Mouse (Mus musculus): ENCODE measurements around the gene Wdr25. TPM values are rescaled to one million over a fixed set of nuclear protein-coding genes. Genes with fewer than 3 reads are reported as not detected.

Gene Wdr25
- total RNA-seq, 2 experiments from 2014 or later = 0.84 to 11.4 TPM

- ATAC-seq (replicated peaks; ENCODE audit: low FRiP score, poor library complexity, severe bottlenecking) = peak; percentile 100
Measured at GRCm38 (mm10) chr12:108893715-108894431, 442 bp downstream of the Wdr25 start, which contains the start of gene Wars. TSS of gene Wars (minus strand) at chr12:108894174.

- no peak for ATAC-seq (replicated peaks; ENCODE audit: low FRiP score, poor library complexity, severe bottlenecking)
Measured at GRCm38 (mm10) chr12:108894432-108894816, 993 bp downstream of the Wdr25 start.

DNA sequence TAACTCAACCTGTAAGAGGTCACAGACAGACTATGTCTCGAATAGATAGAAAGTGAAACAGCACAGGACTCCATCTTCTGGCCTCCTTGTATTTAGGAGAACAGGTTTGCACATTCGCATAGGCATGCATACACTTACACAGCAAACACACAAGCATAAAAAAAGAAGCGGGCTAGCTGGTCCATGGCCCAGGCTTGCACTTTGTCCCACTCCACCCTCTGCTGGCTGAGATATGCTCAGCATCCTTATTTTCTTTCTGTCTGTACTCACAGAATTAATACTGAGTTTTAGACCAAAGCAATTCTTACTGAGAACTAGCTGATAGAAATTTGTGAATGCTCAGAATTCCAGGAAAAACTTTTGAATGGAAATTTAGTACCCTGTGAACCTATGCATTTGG, 2.6 kb downstream of the Wdr25 start:
- ATAC-seq (replicated peaks; ENCODE audit: low FRiP score, poor library complexity, severe bottlenecking) = no peak

DNA sequence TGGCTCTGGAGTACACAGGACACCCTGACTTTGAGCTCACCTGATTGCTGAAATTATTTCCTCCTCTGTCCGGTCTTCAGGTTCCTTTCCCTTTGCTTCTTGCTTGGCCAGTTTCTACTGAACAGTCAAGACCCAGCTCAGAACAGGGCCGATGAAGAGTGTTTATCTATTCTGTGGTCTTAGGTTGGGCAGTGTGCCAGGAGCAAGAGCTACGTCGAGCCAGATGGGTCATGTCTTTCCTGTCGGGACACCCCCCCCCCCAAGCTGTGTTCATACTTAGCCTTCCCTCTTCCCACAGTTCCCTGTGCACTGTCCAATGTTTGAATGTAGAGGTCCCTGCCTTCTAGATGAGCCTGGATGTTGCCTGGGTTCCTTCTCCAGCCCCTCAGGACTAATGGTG, 7.9 kb downstream of the Wdr25 start:
- ATAC-seq (replicated peaks; ENCODE audit: low FRiP score, poor library complexity, severe bottlenecking) = no peak

DNA sequence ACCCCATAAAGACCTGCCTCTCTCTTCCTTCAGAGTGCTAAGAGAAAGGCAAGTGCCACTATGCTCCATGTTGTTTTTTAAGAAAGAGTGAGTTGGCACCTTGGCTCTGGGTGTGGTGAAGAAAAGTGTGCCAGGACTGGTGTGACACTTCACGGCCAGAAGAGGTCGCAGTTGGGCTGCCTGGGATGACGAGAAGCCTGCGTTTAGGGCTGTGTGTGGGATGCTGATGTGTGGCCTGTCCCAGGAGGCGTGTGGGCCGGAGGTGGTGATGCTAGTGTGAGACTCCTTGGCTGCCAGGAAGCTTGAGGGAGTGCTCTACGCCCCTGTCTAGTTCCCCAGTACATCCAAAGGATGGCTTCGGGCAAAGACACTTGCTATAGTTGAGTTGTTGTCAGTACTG, 9.5 kb downstream of the Wdr25 start:
- ATAC-seq (replicated peaks; ENCODE audit: low FRiP score, poor library complexity, severe bottlenecking) = peak; percentile 65

DNA sequence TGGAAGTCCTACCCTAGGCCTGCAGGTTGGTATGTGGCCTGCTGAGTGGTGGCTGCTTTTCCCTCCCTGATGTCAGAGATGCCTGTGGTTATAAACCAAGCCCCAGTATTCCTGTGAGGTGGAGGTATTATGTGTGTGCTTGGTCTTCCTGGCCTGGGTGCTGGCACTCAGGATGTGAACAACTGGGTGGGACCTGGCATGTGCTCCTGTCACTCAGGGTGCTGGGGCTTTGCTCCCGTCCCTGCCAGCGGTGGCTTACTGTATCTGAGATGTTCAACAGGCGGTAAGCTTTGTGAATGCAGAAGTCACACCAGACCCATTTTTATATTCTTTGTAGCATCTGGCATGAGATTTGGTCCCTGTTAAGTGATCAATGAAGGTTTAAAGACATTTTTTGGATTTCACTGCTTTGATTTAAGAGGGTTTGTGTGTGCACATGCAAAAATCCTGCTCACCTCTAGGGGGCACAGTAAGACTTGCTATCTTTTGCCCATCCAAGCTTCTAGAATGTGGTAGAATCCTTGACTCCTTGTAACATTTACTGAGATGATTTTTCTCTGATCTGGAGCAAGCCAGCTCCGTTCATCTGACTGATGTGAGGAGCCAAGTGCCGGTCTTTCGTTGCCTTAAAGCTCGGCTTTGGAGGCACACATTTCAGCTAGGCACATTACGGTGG, 10.3 kb downstream of the Wdr25 start:
- no peak for ATAC-seq (replicated peaks; ENCODE audit: low FRiP score, poor library complexity, severe bottlenecking)

GRCm38 (mm10) chr12:108904276-108904653, 10.8 kb downstream of the Wdr25 start:
- ATAC-seq (replicated peaks; ENCODE audit: low FRiP score, poor library complexity, severe bottlenecking) = no peak

GRCm38 (mm10) chr12:108905620-108906302, 12.3 kb downstream of the Wdr25 start:
- no peak for ATAC-seq (replicated peaks; ENCODE audit: low FRiP score, poor library complexity, severe bottlenecking)

DNA sequence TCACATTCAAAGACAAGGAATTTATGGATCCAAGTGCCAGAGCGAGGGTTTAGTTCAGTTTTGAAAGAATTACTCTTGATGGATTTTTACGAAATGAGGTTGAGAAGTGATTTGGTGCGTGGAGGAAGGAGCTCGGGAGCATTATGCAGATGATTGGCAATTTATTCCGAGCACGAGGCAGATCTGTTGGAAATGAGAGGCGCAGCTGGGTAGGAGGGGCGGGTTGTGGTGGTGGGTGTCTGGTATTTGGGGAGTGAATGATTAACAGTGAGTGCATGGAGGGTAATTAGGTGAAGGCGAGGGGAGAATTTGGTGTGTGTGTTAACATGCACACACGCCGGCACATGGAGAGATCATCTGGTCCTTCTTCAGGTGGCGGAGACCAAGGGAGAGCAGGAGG, 13.0 kb downstream of the Wdr25 start:
- no peak for ATAC-seq (replicated peaks; ENCODE audit: low FRiP score, poor library complexity, severe bottlenecking)

DNA sequence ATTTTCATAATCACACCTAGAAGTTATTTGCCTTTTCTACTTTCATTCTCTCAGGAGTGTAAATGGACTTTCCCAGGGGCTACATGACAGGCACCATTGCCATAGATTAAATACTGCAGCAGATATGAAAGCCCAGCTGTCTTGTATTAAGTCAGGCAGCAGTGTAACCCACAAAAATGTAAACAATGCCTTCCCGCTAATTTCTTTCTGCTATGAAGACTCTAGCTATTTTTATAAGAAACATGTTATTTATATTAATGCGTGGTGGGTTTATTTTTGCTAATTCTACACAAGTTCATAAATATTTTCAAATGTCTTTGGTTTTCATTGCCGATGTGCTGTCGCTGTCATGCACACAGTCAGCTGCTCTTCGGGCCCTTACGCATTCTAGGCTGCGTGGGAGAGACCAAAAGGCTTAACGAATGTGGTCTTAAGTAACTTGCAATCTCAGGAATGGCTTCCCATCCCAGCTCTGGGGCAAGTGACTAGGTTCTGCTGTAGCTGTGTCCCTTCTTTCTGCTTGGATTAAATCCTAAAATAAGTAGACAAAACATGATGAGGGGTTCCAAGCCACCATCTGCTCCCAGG, 16.5 kb downstream of the Wdr25 start:
- no peak for ATAC-seq (replicated peaks; ENCODE audit: low FRiP score, poor library complexity, severe bottlenecking)

DNA sequence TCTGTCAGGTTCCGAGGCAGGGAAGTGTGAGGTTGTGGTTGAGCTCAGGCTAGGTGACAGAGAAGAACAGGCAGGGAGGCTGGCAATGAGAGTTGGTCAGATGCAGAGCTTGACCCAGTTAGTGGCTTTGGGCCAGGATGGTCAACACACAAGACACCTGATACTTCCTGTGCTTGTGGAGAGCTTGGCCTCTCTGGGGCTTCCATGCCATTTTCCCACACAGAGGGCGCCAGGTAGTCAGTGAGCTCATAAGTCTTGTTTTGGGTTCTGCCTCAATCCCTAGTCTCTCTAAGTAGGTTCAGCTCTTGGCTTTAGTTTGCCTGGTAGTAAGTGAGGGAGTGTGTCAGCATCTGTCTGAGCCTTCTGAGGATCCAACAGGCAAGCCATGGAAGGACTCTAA, 19.0 kb downstream of the Wdr25 start:
- no peak for ATAC-seq (replicated peaks; ENCODE audit: low FRiP score, poor library complexity, severe bottlenecking)

DNA sequence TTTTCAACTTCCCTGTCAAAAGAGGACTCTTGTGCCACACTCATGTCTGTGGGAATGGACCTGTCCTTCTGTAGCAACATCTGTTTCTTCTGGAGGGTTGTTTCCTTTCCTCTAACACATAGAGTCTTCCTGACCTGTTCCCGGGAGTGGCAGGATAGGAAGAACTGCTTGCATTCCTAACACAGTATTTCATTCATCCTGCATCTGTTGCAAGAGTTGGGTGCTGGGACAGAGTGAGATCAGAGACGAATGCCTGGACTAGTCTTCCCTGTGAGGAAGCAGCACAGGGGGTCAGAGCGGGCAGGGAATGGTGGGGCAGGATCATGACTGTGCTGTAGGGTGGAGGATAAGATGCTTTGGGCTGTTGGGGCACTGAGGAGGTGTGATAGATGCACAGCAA, 20.8 kb downstream of the Wdr25 start:
- ATAC-seq (replicated peaks; ENCODE audit: low FRiP score, poor library complexity, severe bottlenecking) = 0 out of 2 replicates have a peak, but pooled peaks have one; percentile 41

GRCm38 (mm10) chr12:108914709-108915340, 21.4 kb downstream of the Wdr25 start:
- ATAC-seq (replicated peaks; ENCODE audit: low FRiP score, poor library complexity, severe bottlenecking) = no peak

GRCm38 (mm10) chr12:108915893-108916292, 22.5 kb downstream of the Wdr25 start:
- no peak for ATAC-seq (replicated peaks; ENCODE audit: low FRiP score, poor library complexity, severe bottlenecking)

GRCm38 (mm10) chr12:108916447-108917042, 23.1 kb downstream of the Wdr25 start:
- no peak for ATAC-seq (replicated peaks; ENCODE audit: low FRiP score, poor library complexity, severe bottlenecking)

GRCm38 (mm10) chr12:108917509-108917908, 24.1 kb downstream of the Wdr25 start:
- ATAC-seq (replicated peaks; ENCODE audit: low FRiP score, poor library complexity, severe bottlenecking) = no peak

DNA sequence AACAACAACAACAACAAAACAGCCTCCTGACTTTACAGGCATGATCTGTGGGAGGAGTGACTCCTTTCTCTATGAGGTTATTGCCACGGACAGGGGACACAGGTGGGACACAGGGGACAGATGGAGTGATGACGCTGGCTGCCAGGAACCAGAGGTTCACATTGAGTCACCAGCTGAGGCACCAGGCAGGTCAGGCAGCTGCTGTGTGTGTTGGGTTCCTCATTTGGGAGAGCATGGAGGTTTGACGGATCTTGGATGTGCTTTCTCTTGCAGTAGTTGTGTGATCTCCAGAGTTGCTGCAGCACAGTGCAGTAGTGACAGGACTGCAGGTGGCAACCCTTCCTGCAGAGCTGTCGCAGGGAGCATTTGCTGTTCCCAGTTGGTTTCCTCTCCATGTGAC, 25.3 kb downstream of the Wdr25 start:
- no peak; the same call in 1 of the 2 replicates for ATAC-seq (replicated peaks; ENCODE audit: low FRiP score, poor library complexity, severe bottlenecking)

- ATAC-seq (replicated peaks; ENCODE audit: low FRiP score, poor library complexity, severe bottlenecking) = no peak
Measured at GRCm38 (mm10) chr12:108926606-108927111, 33.2 kb downstream of the Wdr25 start.

DNA sequence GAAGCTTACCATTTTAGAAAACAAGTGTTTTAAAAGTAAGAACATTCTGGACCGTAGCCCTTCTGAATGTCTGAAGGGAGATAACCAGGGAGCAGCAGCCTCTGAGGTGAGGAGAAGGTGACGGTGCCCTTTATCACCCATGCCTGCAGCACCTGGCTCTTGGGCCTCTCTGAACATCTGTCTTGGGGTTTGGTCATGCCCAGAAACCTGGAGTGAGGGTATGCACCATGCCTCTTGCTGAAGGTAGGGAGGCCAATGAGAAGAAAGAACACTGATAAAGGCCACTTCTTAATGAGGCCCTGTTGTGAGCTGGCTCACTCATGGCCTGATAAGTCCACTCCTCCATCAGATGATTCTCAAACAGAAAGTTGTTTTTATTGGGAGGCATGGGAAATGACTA, 34.8 kb downstream of the Wdr25 start:
- no peak for ATAC-seq (replicated peaks; ENCODE audit: low FRiP score, poor library complexity, severe bottlenecking)

GRCm38 (mm10) chr12:108929475-108929874, 36.0 kb downstream of the Wdr25 start:
- ATAC-seq (replicated peaks; ENCODE audit: low FRiP score, poor library complexity, severe bottlenecking) = no peak
